Mouse (Mus musculus): ENCODE data around the gene Ppp2r5b. TPM values are rescaled to one million over a fixed set of nuclear protein-coding genes. Genes with fewer than 3 reads are reported as not detected.
A peak's percentile ranks its signal among the peaks of the same experiment; 100 is the strongest.

Ppp2r5b gene
- total and polyA plus RNA-seq, 3 experiments = 2.8 to 9.8 (median 3.4) TPM

DNA sequence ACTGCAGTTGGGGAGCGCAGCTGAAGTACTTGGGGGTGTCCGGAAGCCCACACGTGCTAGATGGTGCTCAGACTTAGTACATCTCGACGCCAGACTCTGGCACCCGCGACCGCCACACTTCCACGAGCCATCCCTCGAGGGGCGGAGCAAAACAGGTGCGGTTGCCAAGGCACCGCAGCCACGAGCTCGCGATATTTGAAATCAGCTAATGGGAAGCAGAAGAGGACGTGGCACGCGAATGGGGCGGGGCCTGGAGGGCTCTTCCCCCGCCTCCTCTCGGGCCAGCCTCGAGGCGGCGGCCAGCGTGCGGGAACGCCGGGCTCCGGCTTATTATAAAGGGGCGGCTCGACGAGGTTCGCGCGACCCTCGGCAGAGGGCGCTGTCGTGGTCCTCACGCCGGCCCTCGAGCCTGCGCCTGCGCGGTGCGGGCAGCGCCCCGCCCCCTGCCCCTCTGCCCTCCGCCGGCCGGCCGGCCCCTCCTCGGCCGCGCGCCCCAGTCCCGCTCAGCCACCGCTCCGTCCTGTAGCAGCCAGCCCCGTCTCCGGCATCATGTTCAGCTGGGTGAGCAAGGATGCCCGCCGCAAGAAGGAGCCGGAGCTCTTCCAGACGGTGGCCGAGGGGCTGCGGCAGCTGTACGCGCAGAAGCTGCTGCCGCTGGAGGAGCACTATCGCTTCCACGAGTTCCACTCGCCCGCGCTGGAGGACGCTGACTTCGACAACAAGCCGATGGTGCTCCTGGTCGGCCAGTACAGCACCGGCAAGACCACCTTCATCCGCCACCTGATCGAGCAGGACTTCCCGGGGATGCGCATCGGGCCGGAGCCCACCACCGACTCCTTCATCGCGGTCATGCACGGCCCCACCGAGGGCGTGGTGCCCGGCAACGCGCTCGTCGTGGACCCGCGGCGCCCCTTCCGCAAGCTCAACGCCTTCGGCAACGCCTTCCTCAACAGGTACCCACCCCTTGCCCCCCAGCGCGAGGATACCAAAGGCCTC is 41.1 kb upstream of the Ppp2r5b start, which contains the start of gene Ehd1:
Gene Ehd1, plus strand, starts transcription at position 300 of the 996 bp plus-strand sequence.
- dilution Hi-C loops (cut with MboI; ENCODE audit: extremely low pct_ligation_motif_present, extremely low pct_unique_long_range_greater_than_20kb, low sequenced_read_pairs) = no loop called here
- Histone ChIP-seq H3K4me2 (ENCODE audit: insufficient read depth, low read depth, poor library complexity, severe bottlenecking) (peak within 1 kb of the TSS; percentile 78), H3K4me3 (replicated peaks in 1 of 3; ENCODE audit: low read depth in 2 of 3, low read length in 2 of 3, poor library complexity in 1 of 3) (peak within 1 kb of the TSS; percentile 70 to 99 (median 99)), H3K9me3 (replicated peaks; ENCODE audit: low read length) (no peaks in the 10 kb centered on the region), H3K79me2 (replicated peaks; ENCODE audit: control insufficient read depth, extremely low read depth, insufficient read depth, poor library complexity, severe bottlenecking) (peaks cover 47% of the 10 kb centered on the region), H3K4me1 (ENCODE audit: control insufficient read depth in 1 of 2, insufficient read depth in 2 of 2) (peaks cover 14 to 47% of the 10 kb centered on the region in 2 experiments), H3K27me3 (replicated peaks) (no peaks in the 10 kb centered on the region), H3K36me3 (replicated peaks in 1 of 2; ENCODE audit: control insufficient read depth in 1 of 2, insufficient read depth in 1 of 2, low read length in 1 of 2) (peaks cover 32 to 35% of the 10 kb centered on the region in 2 experiments), H3K9ac (ENCODE audit: insufficient read depth, low read depth) (peak within 1 kb of the TSS; percentile 92), H3K27ac (ENCODE audit: insufficient read depth, low read depth) (peak within 1 kb of the TSS; percentile 99)
- in situ Hi-C loops (cut with MboI; ENCODE audit: low pct_ligation_motif_present, low pct_unique_long_range_greater_than_20kb, low sequenced_read_pairs) = no loop called here
- peak; percentile 98 for DNase-seq (ENCODE audit: extremely low read depth)
- peak; percentile 95 for TF ChIP-seq MXI1 (IDR thresholded peaks at IDR 0.05; ENCODE audit: low read depth, low read length)
- TF ChIP-seq SIN3A (IDR thresholded peaks at IDR 0.05; ENCODE audit: low read length) = peak; percentile 78
- peak; percentile 82 for TF ChIP-seq POLR2A (IDR thresholded peaks at IDR 0.05; ENCODE audit: low read depth, low read length)
- TF ChIP-seq JUN (IDR thresholded peaks at IDR 0.05; ENCODE audit: insufficient read depth, low read depth, low read length) = no peak
- TF ChIP-seq PAX5 (IDR thresholded peaks at IDR 0.05; ENCODE audit: low read length) = no peak
- peak; percentile 88 for TF ChIP-seq TCF12 (IDR thresholded peaks at IDR 0.05; ENCODE audit: low read depth, low read length)
- peak; percentile 45 for TF ChIP-seq RAD21 (IDR thresholded peaks at IDR 0.05; ENCODE audit: low read depth, low read length)
- TF ChIP-seq JUND (conservative IDR thresholded peaks at IDR 0.05; ENCODE audit: low read depth, low read length) = no peak
- TF ChIP-seq IRF4 (IDR thresholded peaks at IDR 0.05; ENCODE audit: low read depth, low read length) = peak; percentile 72
- no peak for TF ChIP-seq EP300 (IDR thresholded peaks at IDR 0.05; ENCODE audit: low read length)
- peak; percentile 11; the same call in 1 of the 2 replicates for TF ChIP-seq POLR2AphosphoS2 (IDR thresholded peaks at IDR 0.05; ENCODE audit: low read depth, low read length)
- 0 out of 2 replicates have a peak, but pooled peaks have one; percentile 52 for TF ChIP-seq KAT2A (IDR thresholded peaks at IDR 0.05; ENCODE audit: insufficient replicate concordance, low read length)
- no peak for TF ChIP-seq GABPA (IDR thresholded peaks at IDR 0.05; ENCODE audit: insufficient replicate concordance, low read depth, low read length)
- peak; percentile 67 for TF ChIP-seq SMC3 (IDR thresholded peaks at IDR 0.05; ENCODE audit: low read depth, low read length)
- TF ChIP-seq RCOR1 (conservative IDR thresholded peaks at IDR 0.05; ENCODE audit: low read depth, low read length) = no peak
- peak; percentile 98 for TF ChIP-seq CHD2 (IDR thresholded peaks at IDR 0.05; ENCODE audit: low read length)
- TF ChIP-seq NRF1 (IDR thresholded peaks at IDR 0.05; ENCODE audit: low read depth, low read length) = peak; percentile 99
- peak; percentile 86 for TF ChIP-seq BHLHE40 (IDR thresholded peaks at IDR 0.05; ENCODE audit: low read depth, low read length)
- TF ChIP-seq E2F4 (IDR thresholded peaks at IDR 0.05; ENCODE audit: insufficient replicate concordance, low read depth, low read length) = no peak
- TF ChIP-seq MEF2A (IDR thresholded peaks at IDR 0.05; ENCODE audit: borderline replicate concordance, low read depth, low read length) = peak; percentile 78
- peak; percentile 77 for TF ChIP-seq CHD1 (IDR thresholded peaks at IDR 0.05; ENCODE audit: low read depth, low read length)
- TF ChIP-seq ETS1 (conservative IDR thresholded peaks at IDR 0.05; ENCODE audit: low read depth, low read length) = no peak; the same call in 1 of the 2 replicates
- peak in 1 of 2 experiments; percentile 78; a peak in 2 of 4 replicates for TF ChIP-seq CTCF (conservative IDR thresholded peaks at IDR 0.05 in 1 of 2, IDR thresholded peaks at IDR 0.05 in 1 of 2; ENCODE audit: low read depth in 2 of 2, low read length in 2 of 2)
- peak; percentile 83 for TF ChIP-seq MAZ (IDR thresholded peaks at IDR 0.05; ENCODE audit: low read depth, low read length)
- TF ChIP-seq HCFC1 (IDR thresholded peaks at IDR 0.05; ENCODE audit: low read depth, low read length) = peak; percentile 60
- peak; percentile 95 for TF ChIP-seq MAX (IDR thresholded peaks at IDR 0.05; ENCODE audit: low read length)
- TF ChIP-seq USF2 (conservative IDR thresholded peaks at IDR 0.05; ENCODE audit: low read depth, low read length) = no peak; the same call in 1 of the 2 replicates
- no peak for TF ChIP-seq ZNF384 (IDR thresholded peaks at IDR 0.05; ENCODE audit: low read depth, low read length)
- TF ChIP-seq NELFE (IDR thresholded peaks at IDR 0.05; ENCODE audit: low read depth, low read length) = peak; percentile 79
- TF ChIP-seq ELF1 (IDR thresholded peaks at IDR 0.05; ENCODE audit: low read depth, low read length) = peak; percentile 74; the same call in 1 of the 2 replicates
- TF ChIP-seq ZKSCAN1 (IDR thresholded peaks at IDR 0.05; ENCODE audit: borderline replicate concordance, low read depth, low read length) = no peak
- TF ChIP-seq TBP (conservative IDR thresholded peaks at IDR 0.05; ENCODE audit: low read depth, low read length) = peak; percentile 12; the same call in 1 of the 2 replicates
- TF ChIP-seq MYC (IDR thresholded peaks at IDR 0.05; ENCODE audit: low read depth, low read length) = 0 out of 2 replicates have a peak, but pooled peaks have one; percentile 67
- TF ChIP-seq ZMIZ1 (IDR thresholded peaks at IDR 0.05; ENCODE audit: low read depth, low read length) = peak; percentile 86
- TF ChIP-seq USF1 (IDR thresholded peaks at IDR 0.05; ENCODE audit: low read depth, low read length) = no peak
- TF ChIP-seq UBTF (IDR thresholded peaks at IDR 0.05; ENCODE audit: low read depth, low read length) = peak; percentile 80
- TF ChIP-seq ZC3H11A (IDR thresholded peaks at IDR 0.05; ENCODE audit: low read depth, low read length) = no peak
